Mouse (Mus musculus): ENCODE results near the gene Afap1.

The Afap1 gene

GRCm38 (mm10) chr5:35980542-35980941, 87.4 kb downstream of the Afap1 start:
- DNase-seq, result no peak

DNA sequence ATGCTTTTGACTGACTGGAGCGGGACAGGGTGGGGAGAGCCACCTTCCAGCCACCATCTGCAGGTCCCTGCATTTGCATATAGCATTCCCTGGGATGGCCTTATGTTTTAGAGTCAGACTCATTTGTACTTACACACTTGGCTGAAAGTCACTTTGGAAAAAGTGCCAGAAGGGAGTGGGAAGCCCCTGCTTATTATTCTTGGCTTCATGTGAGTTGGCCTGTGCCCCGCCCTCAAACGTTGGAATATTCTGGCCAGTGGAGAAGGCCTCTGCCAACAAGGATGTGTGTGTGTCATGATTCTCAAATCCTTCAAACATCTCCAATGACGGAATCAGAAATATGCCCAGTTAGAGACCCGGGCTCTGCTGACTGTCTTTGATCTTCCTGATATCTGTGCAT, 88.2 kb downstream of the Afap1 start:
- DNase-seq, result no peak

GRCm38 (mm10) chr5:35981976-35982375, 88.9 kb downstream of the Afap1 start:
- DNase-seq, result peak; percentile 89

- DNase-seq, result no peak
Observed at GRCm38 (mm10) chr5:35985611-35986010, 92.5 kb downstream of the Afap1 start.

GRCm38 (mm10) chr5:35988085-35988484, 95.0 kb downstream of the Afap1 start:
- DNase-seq, result no peak

DNA sequence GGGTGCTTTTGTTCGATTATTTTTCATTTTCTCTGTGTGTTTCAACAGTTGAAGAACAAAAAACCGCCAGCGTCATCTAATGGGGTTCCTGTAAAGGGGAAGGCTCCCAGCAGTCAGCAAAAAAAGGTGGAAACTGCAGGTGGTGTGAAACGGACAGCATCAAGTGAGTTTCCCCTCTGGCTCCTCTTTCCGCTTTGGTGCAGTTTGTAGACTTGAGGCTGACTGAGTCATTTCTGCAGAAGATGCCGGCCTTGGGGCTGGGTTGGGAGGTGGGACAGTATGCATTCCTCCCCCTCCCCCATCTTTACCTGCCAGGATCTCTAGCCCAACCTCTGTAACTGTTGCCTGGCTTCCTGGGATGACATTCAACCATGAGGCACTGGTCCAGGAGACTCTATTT, 96.4 kb downstream of the Afap1 start:
- no peak for DNase-seq

GRCm38 (mm10) chr5:35989986-35990735, 97.0 kb downstream of the Afap1 start:
- no peak for DNase-seq

DNA sequence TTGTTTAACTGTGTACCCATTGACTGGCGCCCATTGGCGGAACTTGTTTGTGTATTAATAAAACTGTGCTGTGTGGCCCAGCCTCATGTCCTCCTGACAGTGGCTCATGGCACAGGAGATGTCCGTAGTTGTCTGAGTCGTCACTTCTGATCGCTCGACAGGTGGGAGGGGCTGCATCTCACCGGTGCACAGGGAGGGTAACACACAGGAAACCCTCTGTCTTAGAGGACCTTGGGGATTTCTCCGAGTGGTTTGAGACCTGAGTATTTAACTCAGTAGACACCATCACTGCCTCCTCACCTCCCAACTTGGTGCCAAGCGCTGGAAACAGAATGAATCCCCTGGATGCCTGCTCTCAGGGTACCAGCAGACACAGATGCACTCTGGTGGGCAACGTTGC, 110.7 kb downstream of the Afap1 start:
- no peak for DNase-seq

- DNase-seq, result no peak
Observed at GRCm38 (mm10) chr5:36006106-36006505, 113.0 kb downstream of the Afap1 start.

DNA sequence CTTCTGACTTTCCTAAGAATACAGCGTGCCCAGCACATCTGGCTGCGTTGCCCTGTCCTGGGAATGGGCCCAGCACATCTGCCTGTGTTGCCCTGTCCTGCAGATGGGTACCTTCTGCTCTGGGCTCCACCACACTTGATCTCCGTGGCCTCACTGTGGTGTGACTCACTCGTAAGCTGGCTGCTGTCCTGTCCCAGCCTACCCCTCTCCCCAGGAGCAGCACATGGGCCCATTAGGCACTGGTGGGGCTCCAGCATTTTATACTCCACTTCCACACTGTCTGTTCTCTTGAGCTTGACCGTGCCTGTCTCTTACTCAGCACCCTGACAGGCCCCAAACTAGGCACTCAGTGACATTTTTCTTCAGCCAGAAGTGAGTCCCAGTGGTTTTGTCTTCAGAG, 113.5 kb downstream of the Afap1 start:
- DNase-seq, result no peak

DNA sequence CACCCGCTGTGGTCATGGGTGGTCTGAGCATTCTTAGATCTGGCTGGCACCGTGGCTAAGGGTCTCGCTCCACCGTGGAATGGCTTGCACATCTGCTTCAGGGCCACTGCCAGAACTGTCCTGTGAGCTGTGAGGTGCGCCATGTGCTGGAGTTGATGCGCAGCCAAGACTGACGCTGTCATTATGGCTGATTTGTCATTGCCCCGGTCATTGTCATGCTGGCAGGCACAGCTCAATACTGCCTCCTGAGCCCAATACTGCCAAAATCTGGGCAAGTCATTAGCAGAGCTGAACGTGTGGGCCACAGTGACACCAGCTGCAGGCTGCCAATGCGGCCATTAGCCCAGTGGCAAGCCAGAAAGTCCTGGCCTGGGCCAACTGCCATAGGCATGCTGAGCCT, 114.5 kb downstream of the Afap1 start:
- no peak for DNase-seq

- no peak for DNase-seq
Observed at GRCm38 (mm10) chr5:36009405-36009804, 116.3 kb downstream of the Afap1 start.

GRCm38 (mm10) chr5:36018366-36018765, 125.2 kb downstream of the Afap1 start:
- no peak for DNase-seq

DNA sequence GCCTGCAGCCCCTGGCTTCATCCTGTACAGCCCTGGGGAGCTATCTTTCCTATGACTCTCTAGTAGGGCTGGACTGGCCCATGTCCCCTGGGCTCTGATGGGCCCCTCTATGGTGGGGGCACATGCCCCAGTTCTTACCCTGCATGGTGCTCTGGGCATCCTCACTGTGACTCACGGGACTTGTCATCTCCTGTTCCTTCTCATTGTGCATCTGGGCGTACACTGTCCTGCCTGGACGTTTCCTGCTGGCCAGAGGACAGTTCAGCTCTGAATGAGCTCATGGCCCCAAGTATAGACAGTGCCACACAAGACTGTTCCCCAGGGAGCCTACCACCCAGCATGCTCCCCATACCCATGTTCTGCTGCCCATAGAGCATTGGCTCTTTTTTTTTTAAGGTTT, 128.0 kb downstream of the Afap1 start:
- DNase-seq, result no peak

GRCm38 (mm10) chr5:36022361-36022760, 129.2 kb downstream of the Afap1 start:
- DNase-seq, result no peak

GRCm38 (mm10) chr5:36024003-36024685, 131.0 kb downstream of the Afap1 start:
- DNase-seq, result no peak

DNA sequence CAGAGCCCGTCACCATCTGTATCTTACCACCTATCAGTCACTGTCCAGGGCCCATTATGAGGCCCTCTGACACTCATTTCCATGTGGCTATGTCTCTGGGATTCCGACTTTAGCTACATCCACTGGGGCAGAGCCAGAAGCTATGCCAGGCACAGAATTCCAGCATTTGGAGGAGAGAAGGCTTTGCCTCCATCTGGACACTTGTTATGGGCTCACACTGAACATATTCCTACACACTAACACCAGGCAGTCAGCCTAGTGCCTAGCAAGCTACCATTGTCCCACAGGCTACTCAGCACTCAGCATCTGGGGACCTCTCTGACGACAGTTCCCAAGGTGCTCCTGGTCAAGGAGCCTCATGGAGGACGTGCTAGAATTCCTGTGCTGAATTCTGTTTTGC, 132.0 kb downstream of the Afap1 start:
- no peak for DNase-seq

- DNase-seq, result peak; percentile 28
Observed at GRCm38 (mm10) chr5:36033531-36034426, 140.7 kb downstream of the Afap1 start.

GRCm38 (mm10) chr5:36039596-36039995, 146.5 kb downstream of the Afap1 start:
- no peak for DNase-seq

GRCm38 (mm10) chr5:36040398-36041235, 147.5 kb downstream of the Afap1 start:
- peak; percentile 54 for DNase-seq

DNA sequence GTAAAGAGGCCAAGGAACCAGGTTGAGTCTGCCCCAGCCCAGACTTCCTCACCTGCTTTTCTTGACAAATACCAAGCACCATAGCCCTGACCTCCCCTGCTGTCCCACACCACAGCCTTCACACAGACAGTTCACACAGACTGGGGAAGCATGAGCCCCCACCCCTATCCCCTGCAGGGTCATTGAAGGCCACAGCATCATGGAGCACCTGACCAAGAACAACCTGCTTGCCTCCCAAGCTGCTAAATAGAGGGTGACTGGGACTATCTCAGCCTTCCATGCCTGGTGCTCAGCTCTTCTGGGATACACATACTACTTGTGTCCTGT, 148.1 kb downstream of the Afap1 start:
- no peak for DNase-seq

- no peak for DNase-seq
Observed at GRCm38 (mm10) chr5:36041756-36042155, 148.6 kb downstream of the Afap1 start.

GRCm38 (mm10) chr5:36043154-36043553, 150.0 kb downstream of the Afap1 start:
- no peak for DNase-seq
